Mouse (Mus musculus): ENCODE results near the gene Timp1.

Gene Timp1

DNA sequence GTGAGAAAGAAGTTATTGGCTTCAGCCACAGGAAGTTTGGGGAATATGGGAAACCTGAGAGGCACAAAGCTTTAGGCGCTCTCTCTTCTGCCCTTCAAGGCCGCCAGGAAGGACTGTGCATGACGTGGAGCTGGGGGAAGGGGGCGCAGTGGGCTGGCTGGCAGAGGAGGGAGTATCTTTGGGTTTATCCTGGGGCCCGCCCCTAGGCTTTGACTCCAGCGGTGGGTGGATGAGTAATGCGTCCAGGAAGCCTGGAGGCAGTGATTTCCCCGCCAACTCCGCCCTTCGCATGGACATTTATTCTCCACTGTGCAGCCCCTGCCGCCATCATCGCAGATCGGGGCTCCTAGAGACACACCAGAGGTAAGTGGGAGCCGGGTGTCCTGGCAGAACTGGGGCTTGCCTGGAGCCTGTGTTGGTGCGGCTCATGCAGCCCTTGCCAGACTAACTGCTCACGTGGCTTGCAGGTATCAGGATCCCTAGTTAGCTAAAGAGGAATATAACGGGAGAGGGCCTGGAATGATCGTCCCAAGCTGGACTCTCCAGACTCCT, at the start of gene Timp1:
Gene Timp1 (plus strand): TSS at position 205 of the 552 bp plus-strand sequence.
- DNase-seq: peak in 1 of 2 experiments; percentile 25

DNA sequence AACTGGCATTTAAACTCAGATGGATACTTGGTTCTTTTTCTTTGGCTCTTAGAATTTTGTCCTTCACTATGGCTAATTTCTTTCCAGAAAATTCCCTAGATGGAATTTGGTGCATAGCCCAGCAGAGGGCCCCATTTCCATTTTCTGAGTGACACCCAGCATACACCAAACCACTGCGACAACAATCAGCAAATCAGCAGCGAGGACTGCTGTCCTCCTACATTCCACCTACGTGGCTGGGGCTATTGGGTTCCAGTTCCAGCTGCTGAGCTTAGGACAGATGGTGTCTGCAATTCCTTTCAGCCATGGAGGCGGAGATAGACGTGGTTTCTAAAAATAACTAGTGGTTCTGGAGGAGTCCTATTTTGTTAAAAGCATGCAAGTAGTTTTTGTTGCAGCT, 41.0 kb upstream of the Timp1 start:
- DNase-seq: peak; percentile 56 to 57

DNA sequence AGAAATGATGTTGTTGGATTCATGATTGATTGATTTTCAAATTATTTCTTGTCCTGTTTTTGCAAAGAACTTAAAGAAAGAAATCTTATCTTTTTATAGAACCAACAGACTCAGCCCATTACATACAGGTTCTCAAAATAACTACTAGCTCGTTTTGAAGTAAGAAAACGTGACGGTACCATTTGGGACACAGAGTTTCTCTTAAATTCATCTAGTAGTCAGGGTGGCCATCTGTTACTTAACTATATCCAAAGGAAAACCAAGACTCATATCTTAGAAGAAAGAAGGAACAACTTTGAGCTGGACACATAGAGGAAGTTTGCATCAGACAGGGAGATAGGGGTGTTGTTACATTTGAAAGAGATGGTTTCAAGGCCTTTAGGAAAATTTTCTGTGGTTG, 22.7 kb upstream of the Timp1 start:
- no peak for DNase-seq

GRCm38 (mm10) chrX:20847816-20848215, 22.1 kb upstream of the Timp1 start:
- DNase-seq: no peak

- peak; percentile 91 to 93 for DNase-seq
These were observed 21.5 kb upstream of the Timp1 start for GRCm38 (mm10) chrX:20848256-20848984.

DNA sequence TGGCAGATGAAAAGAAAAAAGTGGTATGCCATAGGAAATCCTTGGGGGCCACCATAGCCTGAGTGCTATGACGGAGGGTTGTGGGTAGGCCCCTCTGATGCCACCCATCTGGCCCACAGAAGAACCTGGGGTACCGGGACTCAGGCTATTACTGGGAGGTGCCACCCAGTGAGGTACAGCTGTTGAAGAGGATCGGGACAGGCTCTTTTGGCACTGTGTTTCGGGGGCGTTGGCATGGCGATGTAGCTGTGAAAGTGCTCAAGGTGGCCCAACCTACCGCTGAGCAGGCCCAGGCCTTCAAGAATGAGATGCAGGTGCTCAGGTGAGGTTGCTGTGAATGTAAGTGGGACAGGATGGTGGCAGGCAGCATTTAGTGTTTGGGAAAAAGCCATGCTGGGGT, 16.2 kb upstream of the Timp1 start:
- no peak for DNase-seq

- no peak for DNase-seq
These were observed 8.4 kb upstream of the Timp1 start for GRCm38 (mm10) chrX:20861453-20862104.

GRCm38 (mm10) chrX:20862105-20863065, 7.6 kb upstream of the Timp1 start:
- DNase-seq: peak; percentile 22 to 37

DNA sequence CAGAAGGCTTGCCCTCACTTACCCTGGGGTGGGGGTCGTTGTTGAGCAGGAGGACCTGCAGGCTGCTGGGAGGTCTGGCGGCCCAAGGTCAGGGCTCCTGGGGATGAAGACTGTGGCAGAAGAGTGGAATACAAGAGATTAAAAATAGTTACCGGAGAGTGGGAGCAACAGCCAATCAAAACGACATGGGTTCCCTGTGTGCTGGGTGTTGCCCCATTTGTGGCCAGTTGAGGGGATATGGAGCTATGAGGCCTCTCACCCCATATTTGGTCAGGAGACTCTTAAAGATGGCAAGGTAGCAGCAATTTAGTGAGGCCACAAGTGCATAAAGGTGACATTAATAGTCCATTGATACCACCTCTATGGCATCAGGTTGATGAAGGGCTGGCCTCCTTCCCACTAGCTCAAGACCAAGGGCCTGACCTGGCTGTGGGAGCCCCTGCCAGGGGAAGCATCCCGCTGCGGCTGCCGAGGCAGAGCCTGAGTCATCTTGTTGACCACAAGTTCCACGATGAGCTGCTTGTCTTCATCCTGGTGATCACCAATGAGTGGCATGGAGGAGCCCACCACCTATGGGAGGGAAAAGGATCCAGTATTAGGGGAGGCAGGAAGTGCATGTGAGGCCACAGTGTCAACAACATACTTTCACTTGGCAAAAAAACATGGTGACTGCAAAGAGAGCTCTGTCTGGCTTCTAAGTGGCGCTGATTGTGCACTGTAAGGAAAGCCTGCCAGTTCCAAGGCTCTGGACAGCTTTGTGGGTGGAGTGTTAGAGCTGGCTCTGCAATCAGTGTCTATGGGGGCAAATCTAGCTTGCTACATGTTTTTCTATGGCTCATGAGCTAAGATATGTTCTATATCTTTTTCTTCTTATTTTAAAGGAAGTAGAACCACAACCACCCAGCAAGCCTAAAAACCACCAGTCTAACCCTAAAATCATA, 6.5 kb upstream of the Timp1 start:
- DNase-seq: no peak

- no peak for DNase-seq
These were observed 1.9 kb upstream of the Timp1 start for GRCm38 (mm10) chrX:20868091-20868490.

DNA sequence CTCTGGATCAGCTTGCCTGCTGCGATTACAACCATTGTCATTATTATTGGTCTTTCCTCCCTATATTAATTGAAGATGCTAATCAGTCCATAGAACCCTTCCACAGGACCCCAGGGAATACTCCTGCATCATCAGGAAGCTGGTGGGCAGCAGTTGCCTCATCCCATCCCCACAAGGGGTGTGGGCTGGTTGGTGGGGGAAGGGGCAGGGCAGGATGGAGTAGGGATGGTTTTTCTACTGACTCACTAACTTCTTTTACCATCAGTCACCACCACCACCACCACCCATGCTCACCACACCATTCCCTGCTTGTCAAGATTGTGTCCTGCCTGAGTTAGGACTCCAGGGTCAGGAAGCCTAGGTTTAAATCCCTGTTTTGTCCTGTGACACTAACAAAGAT, 763 bp upstream of the Timp1 start:
- DNase-seq: no peak

DNA sequence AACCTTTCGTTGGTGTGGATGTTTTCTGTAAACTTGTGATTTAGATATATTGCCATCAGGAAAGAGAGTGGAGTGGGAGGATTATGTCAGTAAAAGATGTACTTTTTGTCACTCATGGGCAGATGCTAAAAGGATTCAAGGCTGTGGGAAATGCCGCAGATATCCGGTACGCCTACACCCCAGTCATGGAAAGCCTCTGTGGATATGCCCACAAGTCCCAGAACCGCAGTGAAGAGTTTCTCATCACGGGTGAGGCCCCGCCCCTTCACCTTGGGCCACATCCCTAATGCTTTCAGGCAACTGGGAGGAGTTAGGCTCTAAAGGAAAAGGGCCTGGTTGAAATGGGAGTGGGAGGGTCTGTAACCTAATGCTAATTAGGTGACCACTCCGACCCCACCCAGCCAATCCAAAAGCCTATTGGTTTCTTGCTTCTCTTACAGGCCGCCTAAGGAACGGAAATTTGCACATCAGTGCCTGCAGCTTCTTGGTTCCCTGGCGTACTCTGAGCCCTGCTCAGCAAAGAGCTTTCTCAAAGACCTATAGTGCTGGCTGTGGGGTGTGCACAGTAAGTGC, 3.0 kb downstream of the Timp1 start:
- no peak for DNase-seq

GRCm38 (mm10) chrX:20875241-20875640, 5.3 kb downstream of the Timp1 start:
- DNase-seq: no peak

DNA sequence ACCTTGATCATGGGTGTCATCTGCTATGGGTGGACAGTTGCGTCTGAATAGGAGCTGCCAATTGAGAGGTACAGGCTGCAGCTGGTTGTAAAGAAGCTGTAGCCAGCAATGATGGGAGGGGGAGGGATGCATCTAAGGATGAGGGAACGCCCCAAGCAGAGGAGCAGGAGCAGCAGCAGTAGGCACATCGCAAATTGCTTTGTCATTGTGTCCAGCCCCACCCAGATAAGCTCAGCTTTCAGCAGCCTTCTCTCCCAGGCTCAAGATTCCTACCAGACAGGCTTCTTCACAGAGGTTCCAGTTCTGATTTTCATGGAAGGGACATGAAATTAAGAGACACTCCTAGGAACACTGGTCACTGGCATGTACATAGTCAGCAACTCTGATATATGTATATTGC, 40.1 kb downstream of the Timp1 start:
- no peak for DNase-seq

GRCm38 (mm10) chrX:20913726-20914125, 43.8 kb downstream of the Timp1 start:
- DNase-seq: no peak

DNA sequence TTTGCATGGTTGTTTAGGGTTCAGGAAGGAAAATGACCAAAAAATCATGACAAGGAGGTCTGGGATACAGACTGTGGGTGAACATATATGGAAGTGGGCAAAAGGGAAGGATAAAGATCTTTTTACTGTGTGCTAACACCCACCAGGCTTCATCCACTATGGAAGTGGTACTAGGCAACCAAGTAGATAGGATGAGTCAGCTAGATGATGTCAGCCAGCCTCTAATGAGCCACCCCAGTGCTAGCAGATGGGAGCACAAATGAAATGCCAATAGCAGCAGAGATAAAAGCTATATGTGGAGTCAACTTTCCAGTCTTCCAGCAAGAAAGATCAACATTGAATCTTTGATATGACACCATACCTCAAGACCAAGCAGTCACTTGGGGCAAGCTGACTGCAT, 45.1 kb downstream of the Timp1 start:
- no peak for DNase-seq

DNA sequence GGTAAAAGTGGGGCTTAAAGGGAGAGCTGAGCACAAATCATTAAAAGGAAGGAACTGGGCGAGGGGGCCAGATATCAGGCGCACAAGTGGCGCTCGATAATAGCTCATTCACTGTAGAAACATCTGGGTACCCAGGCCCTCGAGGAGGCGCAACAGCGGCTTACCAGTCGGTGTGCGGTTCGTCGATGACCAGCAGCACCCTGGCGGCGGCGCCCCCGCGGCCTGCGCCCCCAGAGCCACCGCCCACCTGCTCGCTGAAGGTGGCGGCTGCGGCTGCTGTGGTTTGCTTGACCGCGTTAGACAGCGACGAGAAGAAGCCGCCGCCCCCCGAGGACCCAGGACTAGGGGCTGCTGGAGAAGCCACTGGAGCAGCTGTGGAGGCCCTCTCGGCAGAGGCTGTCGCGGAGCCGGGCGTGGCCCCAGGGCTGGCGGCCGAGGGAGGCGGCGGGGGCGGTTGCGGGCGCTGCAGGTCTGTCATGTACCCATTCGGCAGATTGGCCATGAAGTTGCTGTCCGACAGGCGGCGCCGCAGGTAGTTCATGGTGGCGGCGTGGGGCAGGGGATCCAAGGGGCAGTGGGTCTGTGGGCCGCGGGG, 50.4 kb downstream of the Timp1 start:
- DNase-seq: no peak

DNA sequence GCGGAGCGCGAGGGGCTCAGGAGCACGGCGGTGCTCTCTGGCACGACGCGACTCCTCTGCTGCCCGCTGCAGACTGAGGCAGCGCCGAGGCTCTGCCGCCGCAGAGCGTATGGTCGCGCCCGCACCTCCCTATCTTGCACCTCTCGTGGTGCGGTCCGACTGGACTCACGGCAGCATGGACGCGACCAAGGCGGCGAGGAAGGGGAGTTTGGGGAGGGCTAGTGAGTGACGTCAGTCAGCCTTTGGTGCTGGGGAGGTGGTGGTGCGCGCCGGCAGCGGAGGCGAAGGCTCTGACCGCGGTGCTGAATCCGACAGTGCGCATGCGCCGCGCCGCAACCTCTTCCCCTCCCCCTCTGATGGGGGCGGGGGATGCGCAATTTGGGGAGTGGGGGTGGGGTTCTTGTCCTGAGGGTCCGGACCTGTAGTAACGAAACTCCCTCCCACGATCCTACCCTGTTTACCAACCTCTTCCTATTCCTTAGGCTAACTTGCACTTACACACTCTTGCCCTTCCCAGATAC, 50.9 kb downstream of the Timp1 start, which contains the start of gene Syn1:
Gene Syn1 (minus strand): TSS at position 161 of the 521 bp plus-strand sequence.
- peak; percentile 89 to 93 for DNase-seq

GRCm38 (mm10) chrX:20921366-20921765, 51.4 kb downstream of the Timp1 start:
- DNase-seq: peak in 1 of 2 experiments; percentile 12

GRCm38 (mm10) chrX:20923506-20923905, 53.5 kb downstream of the Timp1 start:
- no peak for DNase-seq
